Mouse (Mus musculus) lung, postnatal 0 days (tissue): ENCODE data around the gene Cdk8.
"Not testable (repeated sequence)": the region's sequence is repeated elsewhere in the genome, so short reads cannot be mapped to it uniquely, and the experiment has no call there.

Experiments
- CTCF ChIP-seq: IDR thresholded peaks from 2 replicates; pipeline ENCODE4 v1.5.1; 2016; ENCODE audit warnings: antibody characterized with exemption, mild to moderate bottlenecking
- EP300 ChIP-seq: IDR thresholded peaks from 2 replicates; pipeline ENCODE4 v1.6.1; 2016; ENCODE audit warnings: antibody characterized with exemption, mild to moderate bottlenecking, control low read depth

- not testable (repeated sequence) for TF ChIP-seq EP300
- peak; percentile 84 for TF ChIP-seq CTCF
These were observed 43.6 kb upstream of the Cdk8 start for GRCm38 (mm10) chr5:146187441-146187840.
